Mouse (Mus musculus) c-Kit-negative CD71-positive TER-119-positive erythroid progenitor cells, embryonic 14.5 days (primary cell): ENCODE data around the gene Pcgf2.
"Not testable (repeated sequence)": the region's sequence is repeated elsewhere in the genome, so short reads cannot be mapped to it uniquely, and the experiment has no call there.

ENCODE experiments used
- DNase-seq: peaks from one replicate; pipeline ENCODE4 v3.0.0-alpha.2; 2013; ENCODE audit warnings: low read depth, low spot score

Gene Pcgf2

GRCm38 (mm10) chr11:97653376-97653775 is 46.9 kb downstream of the Pcgf2 start:
- DNase-seq = not testable (repeated sequence)

- DNase-seq = no peak
Observed at GRCm38 (mm10) chr11:97650341-97650740, 50.0 kb downstream of the Pcgf2 start.

GRCm38 (mm10) chr11:97648541-97648940 is 51.8 kb downstream of the Pcgf2 start:
- not testable (repeated sequence) for DNase-seq

GRCm38 (mm10) chr11:97644834-97645233 is 55.5 kb downstream of the Pcgf2 start:
- no peak for DNase-seq

- DNase-seq = no peak
Observed at GRCm38 (mm10) chr11:97643380-97644055, 56.8 kb downstream of the Pcgf2 start.

- DNase-seq = no peak
Observed at GRCm38 (mm10) chr11:97642746-97643145, 57.6 kb downstream of the Pcgf2 start.

- DNase-seq = no peak
Observed at GRCm38 (mm10) chr11:97641668-97642067, 58.6 kb downstream of the Pcgf2 start.
